Mouse (Mus musculus): ENCODE measurements around the gene Pgm3. TPM values are rescaled to one million over a fixed set of nuclear protein-coding genes. Genes with fewer than 3 reads are reported as not detected.

The Pgm3 gene
- polyA plus RNA-seq, 1 experiment from 2014 or later: 29.2 TPM

DNA sequence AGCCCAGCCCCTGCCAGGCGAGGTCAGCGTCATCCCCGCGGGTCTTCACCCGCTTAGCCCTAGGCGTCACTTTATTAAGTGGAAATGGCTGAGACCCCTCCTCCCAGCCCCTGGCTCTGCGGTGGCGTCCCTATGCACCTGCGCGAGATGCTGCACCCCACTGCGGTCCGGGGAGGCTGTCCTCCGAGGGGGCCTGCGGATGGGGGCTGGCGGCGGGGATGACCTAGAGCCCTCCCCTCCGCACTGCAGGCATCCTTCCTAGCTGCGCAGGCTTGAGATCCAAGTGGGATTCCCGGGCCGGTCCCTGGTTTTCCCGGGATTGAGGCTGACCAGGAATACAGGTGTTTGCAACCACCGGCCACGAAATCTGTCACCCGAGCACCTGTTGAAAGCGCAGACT is 554 bp upstream of the Pgm3 start:
- H3K4me2 ChIP-seq (replicated peaks; ENCODE audit: low read depth, low read length): peak overlapping the region; percentile 91
- peak overlapping the region; percentile 36; the same call in 1 of the 2 replicates for H3K9ac ChIP-seq (replicated peaks; ENCODE audit: low read depth, low read length)
- no peaks in the 10 kb centered on the region for H3K27me3 ChIP-seq (ENCODE audit: control insufficient read depth, insufficient read depth, low read length)
- H3K36me3 ChIP-seq (ENCODE audit: control insufficient read depth, insufficient read depth, low read length): peaks cover 13% of the 10 kb centered on the region; the same call in 1 of the 2 replicates
- peaks cover 7% of the 10 kb centered on the region; the same call in 1 of the 2 replicates for H3K4me1 ChIP-seq (ENCODE audit: control insufficient read depth, insufficient read depth, low read length)
- H3K9me3 ChIP-seq (ENCODE audit: control insufficient read depth, low read depth, low read length): no peaks in the 10 kb centered on the region
- WGBS: 1% methylated on average over 25 of the region's 25 CpGs
- no peak for ATAC-seq (ENCODE audit: insufficient number of reproducible peaks, insufficient read depth, low FRiP score, low read depth)
- H3K27ac ChIP-seq (ENCODE audit: low read length): no peak overlapping the region
- peak overlapping the region; percentile 68 for H3K4me3 ChIP-seq (ENCODE audit: low read depth, low read length)

DNA sequence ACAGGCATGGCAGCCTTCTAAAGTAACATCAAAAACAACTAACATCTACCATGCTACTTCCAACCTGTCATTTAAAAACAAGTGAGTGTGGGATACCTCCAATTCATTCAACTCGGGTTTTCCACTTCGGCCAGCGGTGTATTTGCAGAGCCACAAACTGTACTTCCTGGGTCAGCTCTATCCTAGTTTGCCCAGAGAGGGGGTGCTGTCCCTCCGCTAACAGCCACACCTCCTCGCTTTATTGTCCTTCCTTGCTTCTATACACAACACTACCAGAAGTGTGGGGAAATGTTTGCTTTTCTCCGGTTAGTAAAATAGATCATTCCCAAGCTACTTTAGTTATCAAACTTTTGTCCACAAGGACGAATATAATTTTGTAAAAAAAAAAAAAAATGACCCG is 696 bp downstream of the Pgm3 start:
- H3K36me3 ChIP-seq (ENCODE audit: control insufficient read depth, insufficient read depth, low read length): peaks cover 17% of the 10 kb centered on the region; the same call in 1 of the 2 replicates
- no peak overlapping the region for H3K27ac ChIP-seq (ENCODE audit: low read length)
- H3K27me3 ChIP-seq (ENCODE audit: control insufficient read depth, insufficient read depth, low read length): no peaks in the 10 kb centered on the region
- 15% methylated on average over 8 of the region's 8 CpGs for WGBS
- no peak overlapping the region for H3K9ac ChIP-seq (replicated peaks; ENCODE audit: low read depth, low read length)
- ATAC-seq (ENCODE audit: insufficient number of reproducible peaks, insufficient read depth, low FRiP score, low read depth): no peak
- H3K4me2 ChIP-seq (replicated peaks; ENCODE audit: low read depth, low read length): peak overlapping the region; percentile 91
- no peaks in the 10 kb centered on the region for H3K9me3 ChIP-seq (ENCODE audit: control insufficient read depth, low read depth, low read length)
- peak overlapping the region; percentile 68 for H3K4me3 ChIP-seq (ENCODE audit: low read depth, low read length)
- peaks cover 7% of the 10 kb centered on the region; the same call in 1 of the 2 replicates for H3K4me1 ChIP-seq (ENCODE audit: control insufficient read depth, insufficient read depth, low read length)

DNA sequence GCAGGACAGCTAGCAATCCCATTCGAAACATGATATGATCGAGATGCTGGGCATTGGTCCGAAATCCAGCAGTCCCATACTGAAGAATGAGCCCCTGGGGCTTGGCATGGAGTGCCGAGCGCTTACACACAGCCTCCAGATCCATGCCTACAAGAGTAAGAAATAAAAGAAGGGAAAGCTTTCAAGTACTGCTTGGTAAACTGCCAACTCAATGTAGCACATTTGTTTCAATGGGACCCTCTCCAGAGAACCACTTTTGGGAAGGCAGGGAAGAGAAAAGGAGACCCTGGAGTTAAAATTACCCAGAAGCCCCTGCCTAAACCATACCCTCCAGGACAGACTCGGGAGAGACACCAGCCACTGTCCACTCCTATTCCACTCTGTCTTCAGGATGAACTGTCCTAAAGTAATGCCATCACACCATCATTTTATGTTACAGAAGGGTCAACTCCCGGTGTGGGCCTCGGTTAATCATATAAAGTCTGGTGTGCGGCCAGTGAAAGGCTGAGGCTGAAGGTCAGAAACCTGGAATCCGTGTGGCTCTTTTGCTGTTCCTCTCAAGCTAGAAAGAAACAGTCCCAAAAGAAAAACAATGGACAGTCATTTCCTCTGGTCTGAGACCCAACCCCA is 1.3 kb downstream of the Pgm3 start:
- no peak for ATAC-seq (ENCODE audit: insufficient number of reproducible peaks, insufficient read depth, low FRiP score, low read depth)
- no peaks in the 10 kb centered on the region for H3K27me3 ChIP-seq (ENCODE audit: control insufficient read depth, insufficient read depth, low read length)
- WGBS: 78% methylated on average over 10 of the region's 10 CpGs
- H3K36me3 ChIP-seq (ENCODE audit: control insufficient read depth, insufficient read depth, low read length): peaks cover 22% of the 10 kb centered on the region; the same call in 1 of the 2 replicates
- H3K4me1 ChIP-seq (ENCODE audit: control insufficient read depth, insufficient read depth, low read length): peaks cover 7% of the 10 kb centered on the region; the same call in 1 of the 2 replicates
- H3K9ac ChIP-seq (replicated peaks; ENCODE audit: low read depth, low read length): no peak overlapping the region
- H3K27ac ChIP-seq (ENCODE audit: low read length): no peak overlapping the region
- H3K4me2 ChIP-seq (replicated peaks; ENCODE audit: low read depth, low read length): peak overlapping the region; percentile 91
- H3K9me3 ChIP-seq (ENCODE audit: control insufficient read depth, low read depth, low read length): no peaks in the 10 kb centered on the region
- peak overlapping the region; percentile 68; the same call in 1 of the 2 replicates for H3K4me3 ChIP-seq (ENCODE audit: low read depth, low read length)

DNA sequence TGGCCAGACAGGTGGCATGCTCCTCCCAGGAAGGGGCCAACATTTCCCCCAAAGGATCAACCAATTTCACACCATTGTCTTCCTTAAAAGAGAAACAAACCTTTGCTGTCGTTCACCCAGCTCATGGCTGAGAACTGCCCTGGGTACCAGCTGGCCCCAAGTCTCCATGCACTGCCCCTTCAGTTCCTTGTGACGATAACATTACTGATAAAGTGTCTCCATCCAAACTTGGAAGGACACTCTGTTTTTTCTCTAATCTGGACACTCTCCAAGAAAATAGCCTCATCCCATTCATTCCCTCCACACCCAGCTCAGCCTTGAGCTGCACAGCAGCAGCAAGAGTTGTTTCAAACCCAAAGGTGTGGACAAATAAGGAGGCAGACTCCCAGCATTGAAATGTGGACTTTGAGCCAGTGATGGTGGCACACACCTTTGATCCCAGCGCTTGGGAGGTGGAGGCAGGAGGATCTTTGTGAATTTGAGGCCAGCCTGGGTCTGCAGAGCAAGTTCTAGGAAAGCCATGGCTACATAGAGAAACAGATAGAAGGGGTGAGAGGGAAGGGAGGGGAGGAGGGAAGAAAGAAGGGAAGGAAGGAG is 2.2 kb downstream of the Pgm3 start:
- ATAC-seq (ENCODE audit: insufficient number of reproducible peaks, insufficient read depth, low FRiP score, low read depth): no peak
- WGBS: 80% methylated on average over 3 of the region's 3 CpGs
- no peak overlapping the region for H3K27ac ChIP-seq (ENCODE audit: low read length)
- H3K4me2 ChIP-seq (replicated peaks; ENCODE audit: low read depth, low read length): no peak overlapping the region
- no peak overlapping the region for H3K4me3 ChIP-seq (ENCODE audit: low read depth, low read length)
- H3K27me3 ChIP-seq (ENCODE audit: control insufficient read depth, insufficient read depth, low read length): no peaks in the 10 kb centered on the region
- peaks cover 29% of the 10 kb centered on the region; the same call in 1 of the 2 replicates for H3K36me3 ChIP-seq (ENCODE audit: control insufficient read depth, insufficient read depth, low read length)
- H3K4me1 ChIP-seq (ENCODE audit: control insufficient read depth, insufficient read depth, low read length): peaks cover 7% of the 10 kb centered on the region; the same call in 1 of the 2 replicates
- H3K9me3 ChIP-seq (ENCODE audit: control insufficient read depth, low read depth, low read length): no peaks in the 10 kb centered on the region
- H3K9ac ChIP-seq (replicated peaks; ENCODE audit: low read depth, low read length): no peak overlapping the region

DNA sequence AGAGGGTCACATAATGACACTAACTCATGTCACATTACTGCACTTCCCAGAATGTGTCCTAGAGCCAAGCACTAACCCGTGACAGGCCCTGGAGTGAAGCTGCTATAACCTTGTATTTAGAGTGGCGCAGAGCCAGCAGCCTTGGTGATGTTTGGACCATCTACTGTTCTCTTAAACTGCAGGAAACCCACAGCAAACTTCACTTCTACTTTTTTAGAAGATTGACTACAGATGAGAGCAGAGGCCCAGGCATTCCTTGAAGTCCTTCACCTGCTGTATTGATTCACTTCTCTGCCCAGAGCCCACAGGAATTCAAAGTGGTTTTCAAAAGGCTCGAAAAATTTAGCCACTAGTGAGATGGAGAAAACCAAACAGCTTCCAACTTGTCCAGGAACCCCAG is 11.1 kb downstream of the Pgm3 start:
- no peak overlapping the region for H3K9ac ChIP-seq (replicated peaks; ENCODE audit: low read depth, low read length)
- ATAC-seq (ENCODE audit: insufficient number of reproducible peaks, insufficient read depth, low FRiP score, low read depth): no peak
- no peak overlapping the region for H3K27ac ChIP-seq (ENCODE audit: low read length)
- no peaks in the 10 kb centered on the region for H3K27me3 ChIP-seq (ENCODE audit: control insufficient read depth, insufficient read depth, low read length)
- WGBS: 82% methylated on average over 3 of the region's 3 CpGs
- H3K9me3 ChIP-seq (ENCODE audit: control insufficient read depth, low read depth, low read length): no peaks in the 10 kb centered on the region
- no peak overlapping the region for H3K4me3 ChIP-seq (ENCODE audit: low read depth, low read length)
- peaks cover 46% of the 10 kb centered on the region for H3K36me3 ChIP-seq (ENCODE audit: control insufficient read depth, insufficient read depth, low read length)
- H3K4me1 ChIP-seq (ENCODE audit: control insufficient read depth, insufficient read depth, low read length): no peaks in the 10 kb centered on the region
- no peak overlapping the region for H3K4me2 ChIP-seq (replicated peaks; ENCODE audit: low read depth, low read length)

DNA sequence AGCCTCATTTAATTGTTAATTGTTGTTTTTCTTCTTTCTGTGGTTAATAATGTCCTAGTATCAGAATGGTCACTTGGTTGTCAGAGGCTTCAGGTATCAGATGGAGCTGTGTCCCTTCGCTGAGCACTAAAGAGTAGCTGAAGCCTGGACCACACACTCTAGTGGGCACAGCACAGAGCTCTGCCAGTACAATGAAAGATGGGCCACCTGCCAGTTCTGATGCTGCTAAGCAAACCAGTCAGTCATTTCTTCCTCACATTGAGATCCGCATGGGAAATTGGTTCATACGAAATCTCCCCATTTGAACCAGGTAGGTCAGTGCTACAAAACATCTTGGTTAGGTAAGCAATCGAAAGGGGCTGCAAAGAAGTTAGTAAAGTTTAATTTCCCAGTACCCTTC is 17.0 kb downstream of the Pgm3 start:
- no peak for ATAC-seq (ENCODE audit: insufficient number of reproducible peaks, insufficient read depth, low FRiP score, low read depth)
- Histone ChIP-seq H3K27me3 (ENCODE audit: control insufficient read depth, insufficient read depth, low read length) (no peaks in the 10 kb centered on the region), H3K4me2 (replicated peaks; ENCODE audit: low read depth, low read length) (no peak overlapping the region), H3K4me1 (ENCODE audit: control insufficient read depth, insufficient read depth, low read length) (no peaks in the 10 kb centered on the region), H3K4me3 (ENCODE audit: low read depth, low read length) (no peak overlapping the region), H3K27ac (ENCODE audit: low read length) (no peak overlapping the region), H3K9ac (replicated peaks; ENCODE audit: low read depth, low read length) (no peak overlapping the region), H3K36me3 (ENCODE audit: control insufficient read depth, insufficient read depth, low read length) (peaks cover 44% of the 10 kb centered on the region), H3K9me3 (ENCODE audit: control insufficient read depth, low read depth, low read length) (no peaks in the 10 kb centered on the region)
- WGBS: 96% methylated on average over 4 of the region's 4 CpGs

DNA sequence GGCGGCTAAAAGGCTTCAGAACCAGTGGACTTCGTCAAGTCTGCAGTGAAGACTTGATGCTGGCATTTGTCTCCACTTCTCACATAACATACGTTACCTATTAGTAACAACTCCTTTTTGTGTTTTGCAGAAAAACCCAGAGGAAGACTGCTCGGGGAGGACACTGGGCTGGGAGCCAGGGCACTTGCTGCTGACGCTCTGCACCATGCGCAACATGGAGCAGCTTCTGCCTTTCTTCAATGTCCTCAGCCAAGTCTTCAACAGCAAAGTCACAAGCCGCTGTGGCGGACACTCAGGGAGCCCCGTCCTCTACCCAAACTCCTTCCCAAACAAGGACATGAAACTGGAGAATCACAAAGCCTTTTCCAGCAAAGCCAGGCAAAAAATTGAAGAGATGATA is 17.8 kb downstream of the Pgm3 start:
- Histone ChIP-seq H3K27me3 (ENCODE audit: control insufficient read depth, insufficient read depth, low read length) (no peaks in the 10 kb centered on the region), H3K9me3 (ENCODE audit: control insufficient read depth, low read depth, low read length) (no peaks in the 10 kb centered on the region), H3K9ac (replicated peaks; ENCODE audit: low read depth, low read length) (no peak overlapping the region), H3K4me3 (ENCODE audit: low read depth, low read length) (no peak overlapping the region), H3K36me3 (ENCODE audit: control insufficient read depth, insufficient read depth, low read length) (peaks cover 45% of the 10 kb centered on the region), H3K4me1 (ENCODE audit: control insufficient read depth, insufficient read depth, low read length) (no peaks in the 10 kb centered on the region), H3K4me2 (replicated peaks; ENCODE audit: low read depth, low read length) (no peak overlapping the region), H3K27ac (ENCODE audit: low read length) (no peak overlapping the region)
- 86% methylated on average over 9 of the region's 9 CpGs for WGBS
- no peak for ATAC-seq (ENCODE audit: insufficient number of reproducible peaks, insufficient read depth, low FRiP score, low read depth)

DNA sequence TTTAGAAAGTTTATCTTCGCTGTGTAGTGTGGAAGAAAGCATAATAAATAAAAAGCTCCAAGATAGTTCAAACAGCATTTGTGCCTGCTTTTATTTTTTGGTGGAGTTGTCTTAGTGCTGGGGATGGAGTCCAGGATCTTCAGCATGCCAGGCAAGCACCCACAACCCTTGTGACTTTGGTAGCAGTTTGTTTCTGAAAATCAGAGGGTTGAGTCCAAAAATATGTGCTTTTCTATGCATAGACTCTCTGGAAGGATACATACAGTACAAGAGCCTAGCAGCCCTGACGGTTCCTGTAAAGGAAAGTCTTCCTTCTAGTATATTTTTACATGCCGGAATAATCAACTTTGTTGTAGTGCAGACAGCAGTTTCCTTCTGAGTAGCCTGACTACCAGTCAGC is 20.9 kb downstream of the Pgm3 start:
- no peak for ATAC-seq (ENCODE audit: insufficient number of reproducible peaks, insufficient read depth, low FRiP score, low read depth)
- no peak overlapping the region for H3K27ac ChIP-seq (ENCODE audit: low read length)
- no peak overlapping the region for H3K4me3 ChIP-seq (ENCODE audit: low read depth, low read length)
- 90% methylated on average over 3 of the region's 3 CpGs for WGBS
- no peaks in the 10 kb centered on the region for H3K9me3 ChIP-seq (ENCODE audit: control insufficient read depth, low read depth, low read length)
- no peak overlapping the region for H3K9ac ChIP-seq (replicated peaks; ENCODE audit: low read depth, low read length)
- H3K4me2 ChIP-seq (replicated peaks; ENCODE audit: low read depth, low read length): no peak overlapping the region
- no peaks in the 10 kb centered on the region for H3K4me1 ChIP-seq (ENCODE audit: control insufficient read depth, insufficient read depth, low read length)
- H3K27me3 ChIP-seq (ENCODE audit: control insufficient read depth, insufficient read depth, low read length): no peaks in the 10 kb centered on the region
- peaks cover 46% of the 10 kb centered on the region for H3K36me3 ChIP-seq (ENCODE audit: control insufficient read depth, insufficient read depth, low read length)
